Mouse (Mus musculus) E14TG2a.4 (cell line): Measurements from ENCODE around the gene Ppp1r1c.

Experiments
- H3K27me3 ChIP-seq: 2 replicates; pipeline ENCODE4 v1.6.1; 2014; ENCODE audit warnings: low read length, control low read depth; ENCODE audit not compliant: insufficient read depth
- H3K36me3 ChIP-seq: 2 replicates; pipeline ENCODE4 v1.6.1; 2014; ENCODE audit warnings: low read length, control low read depth; ENCODE audit not compliant: insufficient read depth
- H3K4me1 ChIP-seq: replicated peaks from 2 replicates; pipeline ENCODE4 v1.6.1; 2014; ENCODE audit warnings: low read depth, low read length, control low read depth
- H3K4me3 ChIP-seq: replicated peaks from 2 replicates; pipeline ENCODE4 v1.5.1; 2014; ENCODE audit warnings: mild to moderate bottlenecking, low read length
- H3K9me3 ChIP-seq: 2 replicates; pipeline ENCODE4 v1.6.1; 2014; ENCODE audit warnings: low read length, control low read depth
- CTCF ChIP-seq: conservative IDR thresholded peaks from 2 replicates; pipeline ENCODE4 v1.5.1; 2014; ENCODE audit warnings: low read length
- NANOG ChIP-seq: IDR thresholded peaks from 2 replicates; pipeline ENCODE4 v1.6.1; 2014; ENCODE audit warnings: borderline replicate concordance, low read length, mixed read lengths
- POU5F1 ChIP-seq: IDR thresholded peaks from 2 replicates; pipeline ENCODE4 v1.6.1; 2014; ENCODE audit warnings: low read length, borderline replicate concordance

Ppp1r1c gene

GRCm38 (mm10) chr2:79683258-79683657 is 24.3 kb upstream of the Ppp1r1c start:
- no peaks in the 10 kb centered on the region for H3K36me3 ChIP-seq
- no peaks in the 10 kb centered on the region for H3K4me1 ChIP-seq
- no peaks in the 10 kb centered on the region for H3K9me3 ChIP-seq
- no peak for TF ChIP-seq POU5F1
- no peak for TF ChIP-seq NANOG
- no peak for TF ChIP-seq CTCF
- no peak overlapping the region for H3K4me3 ChIP-seq
- H3K27me3 ChIP-seq, result no peaks in the 10 kb centered on the region

- no peak for TF ChIP-seq POU5F1
- no peak for TF ChIP-seq CTCF
- TF ChIP-seq NANOG, result no peak
- no peak overlapping the region for H3K4me3 ChIP-seq
- no peaks in the 10 kb centered on the region for H3K9me3 ChIP-seq
- H3K36me3 ChIP-seq, result no peaks in the 10 kb centered on the region
- H3K4me1 ChIP-seq, result no peaks in the 10 kb centered on the region
- no peaks in the 10 kb centered on the region for H3K27me3 ChIP-seq
Measured at GRCm38 (mm10) chr2:79690838-79691237, 16.7 kb upstream of the Ppp1r1c start.

- no peak for TF ChIP-seq NANOG
- TF ChIP-seq POU5F1, result no peak
- TF ChIP-seq CTCF, result no peak
- Histone ChIP-seq H3K27me3 (no peaks in the 10 kb centered on the region), H3K4me1 (no peaks in the 10 kb centered on the region), H3K9me3 (no peaks in the 10 kb centered on the region), H3K4me3 (no peak overlapping the region), H3K36me3 (no peaks in the 10 kb centered on the region)
Measured at GRCm38 (mm10) chr2:79695190-79695589, 12.4 kb upstream of the Ppp1r1c start.

DNA sequence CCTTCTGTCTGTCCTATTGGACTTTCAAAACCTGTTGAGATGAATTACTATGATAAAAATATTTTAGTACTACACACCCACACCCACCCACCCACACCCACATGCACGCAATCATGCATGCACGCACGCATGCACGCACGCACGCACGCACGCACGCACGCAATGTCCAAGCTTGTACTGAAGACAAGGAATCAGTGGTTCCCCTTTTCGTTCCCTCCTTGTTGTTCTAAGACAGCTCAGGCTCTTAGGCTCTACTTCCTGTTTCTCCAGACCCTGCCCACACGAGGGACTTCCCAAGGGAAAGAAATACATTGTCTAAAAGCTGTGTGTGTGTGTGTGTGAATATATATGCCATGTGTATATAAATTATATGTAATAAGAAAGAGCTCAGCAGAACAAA is 11.6 kb upstream of the Ppp1r1c start:
- H3K4me3 ChIP-seq, result no peak overlapping the region
- H3K27me3 ChIP-seq, result no peaks in the 10 kb centered on the region
- no peaks in the 10 kb centered on the region for H3K9me3 ChIP-seq
- H3K36me3 ChIP-seq, result no peaks in the 10 kb centered on the region
- H3K4me1 ChIP-seq, result no peaks in the 10 kb centered on the region
- TF ChIP-seq POU5F1 (no peak), NANOG (no peak)

- no peak overlapping the region for H3K4me3 ChIP-seq
- no peaks in the 10 kb centered on the region for H3K36me3 ChIP-seq
- no peaks in the 10 kb centered on the region for H3K27me3 ChIP-seq
- TF ChIP-seq NANOG (no peak), CTCF (no peak), POU5F1 (no peak)
- no peaks in the 10 kb centered on the region for H3K4me1 ChIP-seq
- H3K9me3 ChIP-seq, result no peaks in the 10 kb centered on the region
Measured at GRCm38 (mm10) chr2:79696478-79697230, 10.9 kb upstream of the Ppp1r1c start.

DNA sequence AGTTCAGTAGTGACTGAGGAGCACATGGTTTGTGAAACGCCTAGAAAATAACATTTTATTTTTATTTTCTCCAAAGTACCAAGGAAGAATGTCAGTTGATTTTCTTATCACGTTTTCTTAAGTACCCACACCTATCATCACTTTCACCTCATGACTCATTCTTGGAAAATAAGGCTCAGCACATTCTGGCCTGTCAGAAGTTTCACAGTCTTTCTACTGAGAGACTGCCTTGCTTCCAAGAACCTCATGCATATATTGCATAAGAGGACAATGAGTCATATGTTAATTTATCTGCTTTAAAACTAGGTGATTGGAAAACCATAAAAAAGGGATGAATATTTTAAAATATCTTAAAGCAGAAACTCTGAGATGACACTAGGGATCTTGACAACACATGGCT is 9.4 kb upstream of the Ppp1r1c start:
- TF ChIP-seq POU5F1 (no peak), CTCF (no peak), NANOG (no peak)
- H3K9me3 ChIP-seq, result no peaks in the 10 kb centered on the region
- no peak overlapping the region for H3K4me3 ChIP-seq
- H3K27me3 ChIP-seq, result no peaks in the 10 kb centered on the region
- H3K4me1 ChIP-seq, result no peaks in the 10 kb centered on the region
- H3K36me3 ChIP-seq, result no peaks in the 10 kb centered on the region

DNA sequence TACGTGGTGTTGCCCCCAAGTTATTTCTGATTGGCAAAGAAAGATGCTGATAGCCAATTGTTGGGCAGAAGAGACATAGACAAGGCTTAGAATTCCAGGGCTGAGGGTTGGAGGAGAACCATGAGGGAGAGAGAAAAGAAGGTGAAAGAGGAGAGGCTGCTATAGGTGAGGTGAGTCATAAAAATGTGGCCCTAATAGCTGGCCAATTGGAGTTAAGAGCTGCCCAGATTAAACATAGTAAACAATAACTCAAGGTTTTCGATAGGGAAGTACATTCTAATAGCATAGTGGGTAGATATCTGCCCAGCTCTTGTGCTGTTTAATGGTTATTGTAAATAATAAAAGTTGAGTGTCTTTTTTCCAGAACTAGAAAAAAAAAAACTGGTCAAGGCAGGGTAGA is 2.8 kb upstream of the Ppp1r1c start:
- Histone ChIP-seq H3K36me3 (no peaks in the 10 kb centered on the region), H3K4me1 (no peaks in the 10 kb centered on the region), H3K4me3 (no peak overlapping the region), H3K27me3 (no peaks in the 10 kb centered on the region), H3K9me3 (no peaks in the 10 kb centered on the region)
- TF ChIP-seq POU5F1 (no peak), CTCF (no peak), NANOG (no peak)

DNA sequence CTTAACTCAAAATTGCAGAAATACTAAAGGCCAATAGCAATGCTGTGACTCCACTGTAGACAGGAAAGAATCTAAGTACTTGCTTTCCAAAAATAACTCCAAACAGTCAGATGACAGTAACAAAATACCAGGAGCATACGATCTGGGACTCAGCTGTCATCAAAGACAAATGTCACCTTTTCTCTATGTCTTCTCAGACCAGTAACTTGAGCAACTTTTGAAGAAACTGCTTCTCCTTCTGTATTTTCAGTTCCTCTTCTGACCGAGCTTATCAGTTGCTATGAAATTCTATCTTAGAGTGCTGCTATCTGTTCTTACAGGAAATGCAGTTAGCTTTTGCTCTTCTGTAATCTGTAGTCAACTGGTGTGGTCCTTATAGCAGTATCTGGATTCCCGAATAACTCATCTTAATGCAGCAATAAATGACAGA is 6.1 kb downstream of the Ppp1r1c start:
- no peaks in the 10 kb centered on the region for H3K36me3 ChIP-seq
- no peak overlapping the region for H3K4me3 ChIP-seq
- H3K9me3 ChIP-seq, result no peaks in the 10 kb centered on the region
- TF ChIP-seq CTCF (no peak), POU5F1 (no peak), NANOG (no peak)
- no peaks in the 10 kb centered on the region for H3K27me3 ChIP-seq
- no peaks in the 10 kb centered on the region for H3K4me1 ChIP-seq

GRCm38 (mm10) chr2:79714745-79715144 is 7.2 kb downstream of the Ppp1r1c start:
- H3K4me1 ChIP-seq, result no peaks in the 10 kb centered on the region
- H3K9me3 ChIP-seq, result no peaks in the 10 kb centered on the region
- no peak for TF ChIP-seq NANOG
- no peak for TF ChIP-seq POU5F1
- TF ChIP-seq CTCF, result no peak
- no peak overlapping the region for H3K4me3 ChIP-seq
- H3K36me3 ChIP-seq, result no peaks in the 10 kb centered on the region
- no peaks in the 10 kb centered on the region for H3K27me3 ChIP-seq
